In the genomic region with DNA sequence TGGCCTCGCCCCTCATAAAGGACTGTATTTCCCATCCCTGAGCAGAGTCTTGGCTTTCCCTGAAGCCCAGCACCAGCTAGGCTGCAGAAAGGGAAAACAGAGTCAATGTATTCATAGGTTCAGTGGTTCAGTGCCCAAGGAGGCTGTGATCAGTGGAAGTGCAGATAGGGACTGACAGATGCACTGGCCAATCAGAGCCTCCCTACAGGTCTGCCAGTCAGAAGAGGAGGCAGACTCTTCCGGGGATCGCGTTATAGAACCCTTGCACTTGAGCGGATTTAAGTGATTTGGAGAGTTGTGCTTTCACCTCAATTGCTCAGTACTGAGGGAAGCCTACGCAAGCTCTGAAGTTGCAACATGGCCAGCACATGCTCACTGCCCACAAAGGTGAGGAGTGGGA, we compare ENCODE assay signal across 15 mouse cellular contexts.
"Had no signal": no experiment of that assay in that cellular context is flagged by ENCODE, and none has a peak within 500 bp of the region (broad histone marks: within the 10 kb centered on the region; RNA-seq: fewer than 3 reads in every experiment).

No protein-coding gene starts in this region.

- H3K4me1 ChIP-seq: limb, embryonic 10.5 days; liver, embryonic 15.5 days; megakaryocyte, embryonic 14.5 days; neural tube, embryonic 13.5 days had no signal

- H3K9me3 ChIP-seq: liver, embryonic 15.5 days had no signal

- H3K9ac ChIP-seq: liver, embryonic 15.5 days; lung, embryonic 14.5 days; neural tube, embryonic 13.5 days had no signal

- H3K27ac ChIP-seq: left cerebral cortex, adult 2 months; limb, embryonic 10.5 days; liver, embryonic 15.5 days; macrophage; neural tube, embryonic 13.5 days; stomach, postnatal 0 days had no signal

- H3K27me3 ChIP-seq: liver, embryonic 15.5 days; megakaryocyte, embryonic 14.5 days; neural tube, embryonic 13.5 days had no signal

- H3K4me2 ChIP-seq: liver, embryonic 11.5 days; liver, embryonic 15.5 days; lung, embryonic 14.5 days; midbrain, embryonic 11.5 days; neural tube, embryonic 13.5 days had no signal

- H3K4me3 ChIP-seq: left cerebral cortex, adult 2 months; limb, embryonic 10.5 days; liver, embryonic 15.5 days; megakaryocyte, embryonic 14.5 days; neural tube, embryonic 13.5 days had no signal

- DNase-seq: kidney, postnatal 14 days; lung, embryonic 14.5 days; lung, postnatal 14 days; thymus, adult 2 months; thymus, postnatal 25 days had no signal

- ATAC-seq: midbrain, embryonic 16.5 days had no signal

- H3K36me3 ChIP-seq: limb, embryonic 10.5 days; liver, embryonic 15.5 days; neural tube, embryonic 13.5 days had no signal
